Mouse (Mus musculus): ENCODE measurements at regions not wholly inside any gene's neighbourhood (a gene's known extent, or its start where the extent isn't known, plus 50 kb on each side); places are given as distances from the start of the nearest gene placed in this dataset.

DNA sequence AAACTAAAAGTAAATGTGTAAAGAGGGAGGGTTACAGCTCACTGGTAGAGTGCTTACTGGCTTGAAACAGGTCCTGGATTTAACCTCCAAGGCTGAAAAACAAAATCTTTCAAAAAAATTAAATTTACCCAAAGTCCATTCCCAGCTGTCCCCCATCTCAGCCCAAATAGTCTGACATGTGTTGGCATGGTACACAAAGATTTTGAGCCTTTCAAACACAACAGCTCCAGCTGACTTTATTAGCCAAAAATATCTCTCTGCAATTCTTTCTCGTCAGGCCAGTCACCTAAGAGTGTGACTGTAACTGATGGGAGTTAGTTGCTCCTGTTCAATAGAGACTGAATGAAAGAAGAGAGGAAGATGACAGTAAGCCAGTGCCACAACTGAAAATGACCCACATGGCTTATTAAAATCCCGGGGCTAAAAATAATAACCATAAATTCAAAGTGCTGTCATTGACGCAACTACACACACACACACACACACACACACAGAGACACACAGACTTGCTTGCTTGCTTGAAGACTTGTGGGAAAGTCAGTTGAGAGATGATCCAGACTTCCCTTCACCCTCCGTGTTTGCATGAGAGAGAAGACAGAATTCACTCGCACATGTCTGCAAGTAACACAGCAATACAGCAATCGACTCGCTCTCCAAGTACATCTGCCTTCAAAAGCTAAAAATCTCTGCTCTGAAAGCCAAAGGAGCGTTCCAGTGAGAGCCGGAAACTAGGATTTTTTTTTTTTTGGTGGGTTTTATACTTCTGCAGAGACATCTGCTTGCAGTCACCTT lies 214.1 kb upstream of the Rnd3 start:
- H3K36me3 ChIP-seq (ENCODE audit: control insufficient read depth, insufficient read depth, low read length), result no peaks in the 10 kb centered on the region
- WGBS, result 49% methylated on average over 9 of the region's 9 CpGs
- H3K4me2 ChIP-seq (ENCODE audit: low read depth, low read length), result no peak overlapping the region
- H3K4me1 ChIP-seq (ENCODE audit: control insufficient read depth, insufficient read depth, low read length), result peaks cover 2% of the 10 kb centered on the region; the same call in 1 of the 2 replicates
- H3K9me3 ChIP-seq (ENCODE audit: control insufficient read depth, low read length), result no peaks in the 10 kb centered on the region
- H3K9ac ChIP-seq (ENCODE audit: low read depth, low read length), result no peak overlapping the region
- ATAC-seq, result no peak; the same call in 1 of the 2 replicates
- no peaks in the 10 kb centered on the region for H3K27me3 ChIP-seq (replicated peaks; ENCODE audit: control insufficient read depth, insufficient read depth, low read length)
- H3K27ac ChIP-seq (ENCODE audit: low read length), result peak overlapping the region; percentile 39
- H3K4me3 ChIP-seq (ENCODE audit: low read length), result no peak overlapping the region

DNA sequence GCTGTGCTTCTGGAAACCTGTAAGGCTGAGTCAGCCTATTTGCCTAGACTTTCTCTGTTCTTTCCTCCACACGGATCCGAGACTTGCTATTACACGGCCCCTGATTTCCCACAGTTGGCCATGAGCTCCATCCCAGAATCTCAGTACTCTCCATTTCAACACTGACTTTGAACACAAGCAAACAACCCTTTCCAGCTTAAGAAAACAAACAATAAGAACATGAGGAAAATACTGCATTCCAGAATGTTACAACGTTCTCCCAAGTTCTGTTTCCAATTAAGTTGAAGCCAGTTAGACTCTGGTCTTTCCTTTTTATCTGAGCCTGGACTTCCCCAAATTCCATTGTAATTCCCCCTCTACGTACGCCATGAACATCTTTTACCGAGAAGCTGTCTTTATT lies 206.4 kb upstream of the Rnd3 start:
- ATAC-seq, result no peak

DNA sequence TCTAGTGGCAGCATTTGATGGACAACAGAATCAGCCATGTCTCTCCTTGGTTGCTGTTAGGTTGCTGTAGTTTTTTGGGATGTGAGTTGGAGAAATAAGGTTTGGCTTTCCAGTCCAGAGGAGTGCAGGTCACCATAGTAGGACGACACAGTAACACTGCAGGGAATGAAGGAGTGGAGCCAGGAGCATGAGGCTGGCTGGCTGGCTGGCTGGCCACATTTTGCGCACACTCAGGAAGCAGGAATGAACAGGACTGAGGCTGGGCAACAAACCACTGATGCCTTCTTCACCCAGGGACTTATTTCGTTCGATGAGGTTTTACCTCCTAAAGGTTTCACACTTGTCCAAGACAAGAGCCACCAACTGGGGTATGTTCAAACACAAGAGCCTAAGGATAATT lies 205.9 kb upstream of the Rnd3 start:
- no peaks in the 10 kb centered on the region for H3K36me3 ChIP-seq (ENCODE audit: control insufficient read depth, insufficient read depth, low read length)
- no peak for ATAC-seq
- no peaks in the 10 kb centered on the region for H3K4me1 ChIP-seq (ENCODE audit: control insufficient read depth, insufficient read depth, low read length)
- H3K9me3 ChIP-seq (ENCODE audit: control insufficient read depth, low read length), result no peaks in the 10 kb centered on the region
- no peaks in the 10 kb centered on the region for H3K27me3 ChIP-seq (replicated peaks; ENCODE audit: control insufficient read depth, insufficient read depth, low read length)
- no peak overlapping the region for H3K9ac ChIP-seq (ENCODE audit: low read depth, low read length)
- H3K4me2 ChIP-seq (ENCODE audit: low read depth, low read length), result no peak overlapping the region
- no peak overlapping the region for H3K27ac ChIP-seq (ENCODE audit: low read length)
- 91% methylated on average over 4 of the region's 4 CpGs for WGBS
- no peak overlapping the region for H3K4me3 ChIP-seq (ENCODE audit: low read length)

More for the DNA sequence above, 206.4 kb upstream of the Rnd3 start:
- Histone ChIP-seq H3K4me2 (ENCODE audit: low read depth, low read length) (no peak overlapping the region), H3K9me3 (ENCODE audit: control insufficient read depth, low read length) (no peaks in the 10 kb centered on the region), H3K4me1 (ENCODE audit: control insufficient read depth, insufficient read depth, low read length) (no peaks in the 10 kb centered on the region), H3K4me3 (ENCODE audit: low read length) (no peak overlapping the region), H3K27ac (ENCODE audit: low read length) (no peak overlapping the region), H3K9ac (ENCODE audit: low read depth, low read length) (no peak overlapping the region), H3K36me3 (ENCODE audit: control insufficient read depth, insufficient read depth, low read length) (no peaks in the 10 kb centered on the region), H3K27me3 (replicated peaks; ENCODE audit: control insufficient read depth, insufficient read depth, low read length) (no peaks in the 10 kb centered on the region)
- WGBS, result 85% methylated on average over 7 of the region's 7 CpGs

DNA sequence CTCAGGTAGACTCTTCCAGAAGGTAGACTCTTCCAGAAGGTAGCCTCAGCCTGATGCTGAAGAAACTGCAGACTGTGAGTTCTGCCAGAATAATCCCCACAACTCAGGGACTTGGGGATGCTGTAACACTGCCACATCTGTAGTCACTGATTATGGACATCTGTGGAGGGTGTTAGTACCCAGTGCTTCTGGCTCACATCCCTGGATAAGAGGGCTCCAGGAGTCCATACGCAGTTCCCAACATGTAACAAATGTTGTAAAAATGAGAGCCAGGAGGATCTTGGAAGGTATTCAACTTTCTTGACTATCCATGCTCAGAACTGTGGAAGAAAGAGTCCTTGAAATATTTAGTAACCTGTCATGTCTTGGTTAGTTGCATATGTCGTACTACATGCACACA lies 200.7 kb upstream of the Rnd3 start:
- no peaks in the 10 kb centered on the region for H3K4me1 ChIP-seq (ENCODE audit: control insufficient read depth, insufficient read depth, low read length)
- no peak overlapping the region for H3K4me2 ChIP-seq (ENCODE audit: low read depth, low read length)
- ATAC-seq, result no peak
- WGBS, result 64% methylated on average over 2 of the region's 2 CpGs
- H3K9me3 ChIP-seq (ENCODE audit: control insufficient read depth, low read length), result no peaks in the 10 kb centered on the region
- H3K36me3 ChIP-seq (ENCODE audit: control insufficient read depth, insufficient read depth, low read length), result no peaks in the 10 kb centered on the region
- no peak overlapping the region for H3K27ac ChIP-seq (ENCODE audit: low read length)
- no peak overlapping the region for H3K4me3 ChIP-seq (ENCODE audit: low read length)
- H3K27me3 ChIP-seq (replicated peaks; ENCODE audit: control insufficient read depth, insufficient read depth, low read length), result no peaks in the 10 kb centered on the region
- H3K9ac ChIP-seq (ENCODE audit: low read depth, low read length), result no peak overlapping the region

DNA sequence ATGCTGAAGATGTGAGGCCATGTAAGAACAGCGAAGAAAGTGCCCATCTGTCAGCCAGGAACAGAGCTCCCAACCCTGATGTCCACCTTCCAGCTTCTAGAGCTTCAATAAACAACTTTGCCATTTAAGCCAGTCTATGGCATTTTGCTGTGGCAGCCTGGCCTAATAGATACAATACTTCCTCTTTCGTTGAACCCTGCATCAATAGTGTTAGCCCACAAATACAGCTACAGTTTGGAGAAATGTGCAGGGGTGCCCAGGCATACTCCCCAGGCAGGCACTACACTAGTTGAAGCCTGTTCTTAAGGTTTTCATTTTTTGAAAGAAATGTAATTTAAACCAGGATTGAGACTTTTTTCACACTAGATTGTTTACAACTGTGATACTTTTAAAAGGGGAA lies 199.9 kb upstream of the Rnd3 start:
- 78% methylated on average over 2 of the region's 2 CpGs for WGBS
- Histone ChIP-seq H3K4me3 (ENCODE audit: low read length) (no peak overlapping the region), H3K9ac (ENCODE audit: low read depth, low read length) (no peak overlapping the region), H3K4me2 (ENCODE audit: low read depth, low read length) (no peak overlapping the region), H3K27ac (ENCODE audit: low read length) (no peak overlapping the region), H3K9me3 (ENCODE audit: control insufficient read depth, low read length) (no peaks in the 10 kb centered on the region), H3K4me1 (ENCODE audit: control insufficient read depth, insufficient read depth, low read length) (no peaks in the 10 kb centered on the region), H3K27me3 (replicated peaks; ENCODE audit: control insufficient read depth, insufficient read depth, low read length) (no peaks in the 10 kb centered on the region), H3K36me3 (ENCODE audit: control insufficient read depth, insufficient read depth, low read length) (no peaks in the 10 kb centered on the region)
- no peak for ATAC-seq

DNA sequence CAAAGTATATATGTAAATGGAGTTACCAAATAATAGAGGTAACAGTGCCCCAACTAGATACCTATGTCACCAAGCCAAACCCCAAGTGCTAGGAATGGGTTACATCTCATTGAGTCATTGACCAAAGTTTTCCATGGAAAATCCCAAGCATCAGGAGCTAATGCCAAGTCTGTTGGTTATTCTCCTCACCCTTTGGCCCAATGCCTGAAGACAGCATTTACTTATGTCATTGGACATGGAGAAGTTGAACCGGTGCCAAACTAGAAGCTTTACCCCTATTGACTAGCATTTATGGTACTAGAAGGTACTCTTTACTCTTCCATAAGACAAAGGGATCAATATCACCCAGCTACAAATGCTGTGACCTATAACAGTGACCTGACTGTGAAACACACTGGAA lies 198.2 kb upstream of the Rnd3 start:
- Histone ChIP-seq H3K4me2 (ENCODE audit: low read depth, low read length) (no peak overlapping the region), H3K27ac (ENCODE audit: low read length) (no peak overlapping the region), H3K27me3 (replicated peaks; ENCODE audit: control insufficient read depth, insufficient read depth, low read length) (no peaks in the 10 kb centered on the region), H3K9me3 (ENCODE audit: control insufficient read depth, low read length) (no peaks in the 10 kb centered on the region), H3K9ac (ENCODE audit: low read depth, low read length) (no peak overlapping the region), H3K4me1 (ENCODE audit: control insufficient read depth, insufficient read depth, low read length) (no peaks in the 10 kb centered on the region), H3K4me3 (ENCODE audit: low read length) (no peak overlapping the region), H3K36me3 (ENCODE audit: control insufficient read depth, insufficient read depth, low read length) (no peaks in the 10 kb centered on the region)
- ATAC-seq, result no peak
- 100% methylated on average over 1 of the region's 1 CpGs for WGBS

DNA sequence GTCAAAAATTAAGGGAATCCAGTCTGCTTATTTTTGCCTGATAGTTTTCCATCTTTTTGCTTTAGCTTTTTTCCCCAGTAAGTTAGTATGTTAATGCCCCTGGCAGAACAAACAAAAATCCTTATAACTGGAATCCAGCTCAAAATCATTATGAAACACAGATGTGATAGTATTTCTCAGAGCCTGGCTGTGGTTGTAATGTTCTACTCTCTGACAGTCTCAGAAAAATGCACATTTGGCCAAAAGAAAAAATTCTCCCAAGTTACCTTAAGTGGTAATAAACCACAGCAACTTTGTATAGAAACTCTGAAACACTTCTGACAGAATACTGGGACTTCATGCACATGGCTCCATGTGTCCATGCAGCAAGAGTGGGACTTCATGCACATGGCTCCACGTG lies 193.5 kb upstream of the Rnd3 start:
- Histone ChIP-seq H3K4me2 (ENCODE audit: low read depth, low read length) (no peak overlapping the region), H3K27ac (ENCODE audit: low read length) (no peak overlapping the region), H3K9ac (ENCODE audit: low read depth, low read length) (no peak overlapping the region), H3K27me3 (replicated peaks; ENCODE audit: control insufficient read depth, insufficient read depth, low read length) (no peaks in the 10 kb centered on the region), H3K9me3 (ENCODE audit: control insufficient read depth, low read length) (no peaks in the 10 kb centered on the region), H3K4me3 (ENCODE audit: low read length) (no peak overlapping the region), H3K36me3 (ENCODE audit: control insufficient read depth, insufficient read depth, low read length) (no peaks in the 10 kb centered on the region), H3K4me1 (ENCODE audit: control insufficient read depth, insufficient read depth, low read length) (no peaks in the 10 kb centered on the region)
- 84% methylated on average over 1 of the region's 1 CpGs for WGBS
- ATAC-seq, result no peak

DNA sequence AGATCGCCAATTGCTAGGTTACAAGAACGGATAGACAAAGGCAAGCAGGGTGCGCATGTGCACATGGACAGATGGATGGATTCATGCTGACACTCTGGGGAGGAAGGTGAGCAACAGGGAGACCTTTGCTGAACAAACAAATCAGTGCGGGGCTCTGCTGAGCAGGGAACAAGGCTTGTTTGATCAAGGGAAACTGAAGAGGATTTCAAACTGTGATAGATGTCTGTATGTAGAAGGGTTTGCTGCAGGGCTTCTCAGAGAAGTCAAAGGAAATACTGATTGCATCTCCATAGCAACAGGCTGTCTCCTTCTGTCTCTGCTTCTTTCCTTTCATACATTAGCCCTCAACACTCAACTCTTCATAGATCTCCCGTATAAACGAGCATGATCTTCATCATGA lies 185.5 kb upstream of the Rnd3 start:
- 57% methylated on average over 6 of the region's 6 CpGs for WGBS

DNA sequence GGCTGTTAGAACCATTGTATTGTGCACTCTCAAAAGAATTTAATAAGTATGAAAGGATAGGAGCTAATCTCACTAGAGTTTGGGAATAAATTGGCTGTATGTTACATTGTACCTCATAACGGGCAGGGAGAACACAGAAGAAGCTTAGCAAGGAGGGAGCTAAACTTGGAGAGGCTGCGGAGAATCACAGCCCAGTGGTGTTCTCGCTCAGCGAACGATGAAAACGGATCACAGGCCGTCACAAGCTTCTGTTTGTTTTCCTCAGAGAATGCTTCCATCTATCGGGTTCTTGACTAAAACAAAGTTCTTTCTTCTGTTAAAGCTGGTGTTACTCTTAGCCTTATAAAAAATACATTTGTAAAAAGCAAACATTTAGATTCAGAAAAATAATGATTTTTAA lies 178.2 kb upstream of the Rnd3 start:
- no peaks in the 10 kb centered on the region for H3K27me3 ChIP-seq (replicated peaks; ENCODE audit: control insufficient read depth, insufficient read depth, low read length)
- no peak for ATAC-seq

More for the DNA sequence above, 185.5 kb upstream of the Rnd3 start:
- Histone ChIP-seq H3K27ac (ENCODE audit: low read length) (no peak overlapping the region), H3K36me3 (ENCODE audit: control insufficient read depth, insufficient read depth, low read length) (no peaks in the 10 kb centered on the region), H3K9ac (ENCODE audit: low read depth, low read length) (no peak overlapping the region), H3K4me2 (ENCODE audit: low read depth, low read length) (no peak overlapping the region), H3K27me3 (replicated peaks; ENCODE audit: control insufficient read depth, insufficient read depth, low read length) (no peaks in the 10 kb centered on the region), H3K9me3 (ENCODE audit: control insufficient read depth, low read length) (no peaks in the 10 kb centered on the region), H3K4me3 (ENCODE audit: low read length) (no peak overlapping the region), H3K4me1 (ENCODE audit: control insufficient read depth, insufficient read depth, low read length) (no peaks in the 10 kb centered on the region)
- no peak for ATAC-seq

DNA sequence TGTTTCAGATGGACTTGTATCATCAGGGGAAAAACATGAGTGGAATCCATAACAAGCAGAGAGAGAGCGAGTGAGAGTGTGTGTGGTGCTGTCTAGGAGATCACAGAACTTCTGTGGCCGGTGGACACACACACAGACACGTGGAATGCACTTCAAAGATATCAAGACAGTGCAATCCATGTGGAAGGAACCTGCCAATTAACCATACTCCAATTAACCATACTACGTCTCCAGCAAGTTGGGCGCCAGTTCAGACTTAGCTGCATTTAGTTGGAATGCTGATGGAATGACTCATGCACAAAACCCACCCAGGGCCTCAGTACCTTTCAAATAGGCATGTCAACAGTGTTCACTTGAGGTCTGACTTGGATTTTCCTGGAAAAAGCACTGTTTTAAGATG lies 172.8 kb upstream of the Rnd3 start:
- Histone ChIP-seq H3K27ac (ENCODE audit: low read length) (no peak overlapping the region), H3K4me2 (ENCODE audit: low read depth, low read length) (no peak overlapping the region), H3K36me3 (ENCODE audit: control insufficient read depth, insufficient read depth, low read length) (no peaks in the 10 kb centered on the region), H3K9me3 (ENCODE audit: control insufficient read depth, low read length) (no peaks in the 10 kb centered on the region), H3K9ac (ENCODE audit: low read depth, low read length) (no peak overlapping the region), H3K4me1 (ENCODE audit: control insufficient read depth, insufficient read depth, low read length) (no peaks in the 10 kb centered on the region), H3K4me3 (ENCODE audit: low read length) (no peak overlapping the region), H3K27me3 (replicated peaks; ENCODE audit: control insufficient read depth, insufficient read depth, low read length) (no peaks in the 10 kb centered on the region)
- 78% methylated on average over 5 of the region's 5 CpGs for WGBS
- no peak for ATAC-seq

More for the DNA sequence above, 178.2 kb upstream of the Rnd3 start:
- no peaks in the 10 kb centered on the region for H3K4me1 ChIP-seq (ENCODE audit: control insufficient read depth, insufficient read depth, low read length)
- H3K9ac ChIP-seq (ENCODE audit: low read depth, low read length), result no peak overlapping the region
- H3K27ac ChIP-seq (ENCODE audit: low read length), result no peak overlapping the region
- no peaks in the 10 kb centered on the region for H3K36me3 ChIP-seq (ENCODE audit: control insufficient read depth, insufficient read depth, low read length)
- H3K4me2 ChIP-seq (ENCODE audit: low read depth, low read length), result no peak overlapping the region
- H3K9me3 ChIP-seq (ENCODE audit: control insufficient read depth, low read length), result no peaks in the 10 kb centered on the region
- no peak overlapping the region for H3K4me3 ChIP-seq (ENCODE audit: low read length)
- 76% methylated on average over 8 of the region's 8 CpGs for WGBS

Measured in intestine, embryonic 16.5 days (tissue).